Mouse (Mus musculus) c-Kit-positive CD71-positive TER-119-negative erythroid progenitor cells, embryonic 14.5 days (primary cell): ENCODE data around the gene Nampt.
A peak's percentile ranks its signal among the peaks of the same experiment; 100 is the strongest.
"Not testable (repeated sequence)": the region's sequence is repeated elsewhere in the genome, so short reads cannot be mapped to it uniquely, and the experiment has no call there.

Experiments
- DNase-seq: peaks from one replicate; pipeline ENCODE4 v3.0.0-alpha.2; 2013; ENCODE audit warnings: low read depth

Gene Nampt

GRCm38 (mm10) chr12:32841442-32841900 lies 22.1 kb downstream of the Nampt start:
- no peak for DNase-seq

- no peak for DNase-seq
Observed at GRCm38 (mm10) chr12:32846325-32846724, 27.0 kb downstream of the Nampt start.

DNA sequence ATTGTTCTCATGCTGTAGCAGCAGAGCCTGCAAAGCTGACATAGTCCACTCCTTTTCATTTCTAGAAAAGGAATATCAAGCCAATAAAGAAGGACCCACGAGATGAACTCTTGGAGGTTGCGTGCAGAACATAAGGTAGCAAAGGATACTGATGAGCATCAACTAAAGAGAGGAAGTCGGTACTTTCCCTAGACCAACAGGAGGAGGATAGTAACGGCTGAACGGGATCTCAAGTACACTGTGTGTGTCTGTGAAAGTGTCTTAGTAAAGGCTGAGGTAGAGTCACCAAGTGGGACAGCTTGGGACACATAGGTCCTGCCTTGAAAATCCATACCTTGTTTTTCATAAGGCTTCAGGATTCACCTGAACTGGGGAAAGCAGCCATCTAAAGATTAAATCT lies 34.4 kb downstream of the Nampt start:
- no peak for DNase-seq

- no peak for DNase-seq
Observed at GRCm38 (mm10) chr12:32854866-32855265, 35.5 kb downstream of the Nampt start.

DNA sequence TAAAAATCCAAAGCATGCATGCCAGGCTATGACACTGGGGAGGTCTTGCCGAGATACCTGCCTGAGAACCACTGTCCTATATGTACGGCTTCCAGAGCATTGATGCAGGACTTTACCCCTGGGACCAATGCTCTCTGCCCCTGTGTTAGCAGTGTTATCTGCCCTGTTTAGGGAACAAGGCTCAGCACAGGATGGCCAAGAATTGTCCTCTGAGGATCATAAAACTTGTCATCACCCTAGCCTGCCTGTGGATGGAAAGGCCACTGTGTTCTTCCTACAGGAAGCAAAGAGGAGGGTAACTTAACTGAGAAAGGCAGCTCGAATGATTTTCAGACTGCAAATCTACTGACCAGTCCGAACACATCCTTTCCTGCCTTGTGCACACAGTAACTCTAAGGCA lies 36.1 kb downstream of the Nampt start:
- no peak for DNase-seq

GRCm38 (mm10) chr12:32856707-32857511 lies 37.6 kb downstream of the Nampt start:
- DNase-seq, result no peak

DNA sequence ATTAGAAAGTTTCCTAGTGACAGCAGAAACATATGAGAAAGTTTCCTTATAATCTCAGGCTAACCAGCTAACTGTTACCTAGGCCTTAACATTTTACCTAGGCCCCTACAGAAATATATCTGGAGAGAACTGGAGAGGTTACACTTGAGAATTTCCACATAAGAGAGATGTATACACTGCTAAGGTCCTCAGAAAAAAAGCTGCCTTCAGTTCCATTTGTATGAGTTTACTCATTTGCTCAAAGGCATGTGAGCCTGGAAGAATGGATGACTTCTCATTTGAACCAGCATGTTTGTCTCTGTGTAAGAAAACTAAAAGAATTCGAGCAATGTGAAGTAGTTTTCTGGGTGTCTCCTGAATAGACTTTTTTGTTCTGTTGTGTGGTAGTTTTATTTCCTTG lies 39.1 kb downstream of the Nampt start:
- DNase-seq, result no peak

GRCm38 (mm10) chr12:32860820-32861219 lies 41.5 kb downstream of the Nampt start:
- DNase-seq, result no peak

DNA sequence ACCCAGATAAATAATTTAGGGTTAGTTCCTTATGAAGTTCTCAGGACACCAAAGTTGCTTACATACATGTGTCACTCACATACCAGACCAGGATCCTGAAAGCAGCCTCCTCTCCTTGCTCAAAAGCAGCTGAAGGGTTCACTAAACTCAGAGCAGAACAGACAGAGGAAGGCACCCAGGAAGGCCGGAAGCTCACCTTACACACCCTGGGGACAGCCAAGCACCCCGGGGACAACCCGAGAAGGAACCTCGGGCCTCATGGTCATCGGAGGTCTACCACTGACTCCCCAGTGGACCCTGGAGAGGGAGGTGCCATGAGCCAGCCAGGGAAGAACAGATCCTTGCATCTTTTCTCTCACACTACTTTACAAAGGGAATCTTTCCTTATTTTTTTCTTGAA lies 51.5 kb downstream of the Nampt start:
- no peak for DNase-seq

GRCm38 (mm10) chr12:32877500-32877899 lies 58.2 kb downstream of the Nampt start:
- no peak for DNase-seq

- no peak for DNase-seq
Observed at GRCm38 (mm10) chr12:32877964-32878571, 58.7 kb downstream of the Nampt start.

GRCm38 (mm10) chr12:32879371-32879770 lies 60.0 kb downstream of the Nampt start:
- DNase-seq, result no peak

DNA sequence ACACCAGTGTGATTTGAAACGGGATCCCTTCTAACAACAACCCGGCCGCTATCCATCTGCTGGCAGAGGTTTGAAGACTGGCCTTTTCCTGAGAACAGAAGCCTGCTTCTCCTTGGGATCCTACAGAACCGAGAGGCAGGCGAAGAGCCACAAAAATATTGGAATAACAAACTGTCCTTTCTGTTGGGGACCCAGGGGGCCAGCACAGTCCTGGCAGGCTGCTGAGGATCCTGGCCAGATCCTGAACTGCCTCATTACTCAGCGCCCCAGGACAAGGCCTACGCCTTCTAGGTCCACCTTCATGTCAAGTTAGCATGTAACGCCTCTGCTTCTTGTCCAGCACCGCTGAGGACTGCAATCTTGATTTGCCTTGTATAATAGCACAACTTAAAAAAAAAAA lies 65.0 kb downstream of the Nampt start:
- DNase-seq, result no peak

DNA sequence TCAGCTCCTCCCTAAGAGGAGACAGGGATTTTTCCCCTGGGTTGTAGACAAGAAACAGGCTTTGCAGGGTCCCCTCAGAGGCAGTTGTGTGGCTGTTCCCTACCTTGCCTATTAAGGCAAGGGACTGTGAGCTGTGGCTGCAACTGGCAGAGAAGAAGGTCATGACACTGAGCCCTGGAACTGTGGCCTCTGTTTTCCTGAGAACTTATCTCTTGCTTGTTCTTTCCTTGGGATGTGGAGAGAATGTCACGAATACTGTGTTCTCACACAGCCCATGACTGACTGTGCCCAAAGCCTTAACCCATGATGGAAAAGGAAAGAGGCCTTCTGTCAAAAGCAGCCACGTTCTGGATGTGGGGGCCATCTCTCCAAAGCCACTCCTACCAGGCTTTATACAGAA lies 65.7 kb downstream of the Nampt start:
- DNase-seq, result no peak

DNA sequence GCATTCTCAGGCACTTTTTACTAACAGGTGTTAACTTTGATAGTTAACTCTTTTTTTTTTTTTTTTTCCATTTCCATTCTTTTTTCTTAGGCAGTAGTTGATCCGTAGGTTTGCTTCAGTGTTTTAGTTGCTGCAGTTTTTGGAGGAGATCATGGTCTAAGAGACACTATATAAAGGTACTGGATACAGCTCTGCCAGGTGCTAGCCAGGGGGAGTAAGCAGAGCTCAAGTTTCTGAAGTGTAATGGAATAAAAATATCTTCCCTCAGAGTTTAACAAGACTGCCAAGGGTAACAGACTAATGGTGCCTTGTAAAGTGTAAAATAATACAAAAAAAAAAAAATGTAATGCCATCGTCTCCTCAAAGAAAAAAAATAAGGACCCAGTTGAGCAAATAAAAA lies 67.0 kb downstream of the Nampt start:
- DNase-seq, result no peak

DNA sequence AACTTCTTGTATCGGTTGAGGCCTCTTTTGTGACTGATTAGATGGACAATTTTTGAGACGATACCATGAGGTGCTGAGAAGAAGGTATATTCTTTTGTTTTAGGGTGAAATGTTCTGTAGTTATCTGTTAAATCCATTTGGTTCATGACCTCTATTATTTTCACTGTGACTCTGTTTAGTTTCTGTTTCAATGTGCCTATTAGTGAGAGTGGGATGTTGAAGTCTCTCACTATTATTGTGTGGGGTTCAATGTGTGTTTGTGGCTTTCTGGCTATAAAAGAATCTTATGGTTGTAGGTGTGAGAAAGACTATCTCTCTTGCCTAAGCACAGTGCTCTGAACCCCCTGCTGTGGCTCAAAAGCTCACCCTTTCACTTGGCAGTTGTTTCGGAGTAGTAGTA lies 68.9 kb downstream of the Nampt start:
- no peak for DNase-seq

DNA sequence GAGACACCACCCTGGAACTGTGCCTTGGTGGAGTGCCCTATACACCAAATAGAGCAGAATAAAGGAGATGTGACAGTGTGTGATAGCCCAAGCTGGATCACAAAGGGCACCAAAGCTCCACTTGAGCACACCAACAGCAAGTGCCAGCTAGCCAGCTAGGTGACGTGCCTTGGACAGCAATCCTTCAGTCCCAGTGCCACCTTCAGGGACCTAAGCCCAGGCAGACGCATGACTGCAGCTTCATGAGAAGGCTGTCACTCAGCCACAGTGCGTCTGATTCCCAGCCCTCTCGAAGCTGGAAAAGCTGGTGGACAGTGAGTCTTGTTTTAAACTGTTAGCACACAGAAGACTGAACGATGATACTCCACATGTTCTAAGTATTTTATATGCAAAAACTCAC lies 70.5 kb downstream of the Nampt start:
- no peak for DNase-seq

DNA sequence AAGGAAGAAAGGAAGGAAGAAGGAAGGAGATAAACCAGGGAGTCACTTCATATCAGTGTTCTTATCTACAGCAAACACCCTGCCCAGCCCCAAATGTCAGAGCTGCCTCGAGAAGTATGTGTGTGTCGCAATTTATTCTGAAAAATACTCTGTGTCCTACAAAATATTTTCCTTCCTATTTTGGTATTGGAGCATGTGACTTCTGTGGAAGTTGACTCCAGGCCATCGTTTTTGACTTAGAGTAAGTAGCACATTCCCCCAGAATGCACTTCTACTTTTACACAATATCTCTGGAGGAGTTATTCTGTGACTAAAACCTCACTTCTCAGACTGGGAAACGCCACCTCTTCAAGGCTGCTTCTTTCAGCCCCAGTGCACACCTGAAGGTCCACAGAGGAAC lies 71.1 kb downstream of the Nampt start:
- DNase-seq, result no peak

- not testable (repeated sequence) for DNase-seq
Observed at GRCm38 (mm10) chr12:32891271-32891670, 71.9 kb downstream of the Nampt start.

GRCm38 (mm10) chr12:32893212-32893611 lies 73.9 kb downstream of the Nampt start:
- DNase-seq, result no peak

DNA sequence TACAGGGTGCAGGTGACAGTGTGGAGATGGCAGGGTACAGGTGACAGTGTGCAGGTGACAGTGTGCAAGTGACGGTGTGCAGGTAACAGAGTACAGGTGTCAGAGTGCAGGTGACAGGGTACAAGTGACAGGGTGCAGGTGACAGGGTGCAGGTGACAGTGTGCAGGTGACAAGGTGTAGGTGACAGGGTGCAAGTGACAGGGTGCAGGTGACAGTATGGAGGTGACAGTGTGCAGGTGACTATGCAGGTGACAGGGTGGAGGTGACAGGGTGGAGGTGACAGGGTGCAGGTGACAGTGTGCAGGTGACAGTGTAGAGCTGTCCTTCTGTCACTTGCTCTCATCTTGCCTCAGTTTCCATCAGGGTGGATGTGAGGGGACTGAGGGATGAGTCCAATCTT lies 76.5 kb downstream of the Nampt start:
- no peak for DNase-seq

- no peak for DNase-seq
Observed at GRCm38 (mm10) chr12:32896496-32896895, 77.2 kb downstream of the Nampt start.

GRCm38 (mm10) chr12:32897199-32898120 lies 78.1 kb downstream of the Nampt start:
- peak; percentile 56 for DNase-seq
